Mouse (Mus musculus) spleen, postnatal 36 days (tissue): ENCODE results near the gene Tent4b.
A peak's percentile ranks its signal among the peaks of the same experiment; 100 is the strongest.

ENCODE experiments used
- DNase-seq, 2 experiments: peaks; one replicate each; pipeline ENCODE4 v3.0.0; 2022; ENCODE audit warnings: low spot score in 2 of 2, mixed read lengths in 1 of 2

Tent4b gene

DNA sequence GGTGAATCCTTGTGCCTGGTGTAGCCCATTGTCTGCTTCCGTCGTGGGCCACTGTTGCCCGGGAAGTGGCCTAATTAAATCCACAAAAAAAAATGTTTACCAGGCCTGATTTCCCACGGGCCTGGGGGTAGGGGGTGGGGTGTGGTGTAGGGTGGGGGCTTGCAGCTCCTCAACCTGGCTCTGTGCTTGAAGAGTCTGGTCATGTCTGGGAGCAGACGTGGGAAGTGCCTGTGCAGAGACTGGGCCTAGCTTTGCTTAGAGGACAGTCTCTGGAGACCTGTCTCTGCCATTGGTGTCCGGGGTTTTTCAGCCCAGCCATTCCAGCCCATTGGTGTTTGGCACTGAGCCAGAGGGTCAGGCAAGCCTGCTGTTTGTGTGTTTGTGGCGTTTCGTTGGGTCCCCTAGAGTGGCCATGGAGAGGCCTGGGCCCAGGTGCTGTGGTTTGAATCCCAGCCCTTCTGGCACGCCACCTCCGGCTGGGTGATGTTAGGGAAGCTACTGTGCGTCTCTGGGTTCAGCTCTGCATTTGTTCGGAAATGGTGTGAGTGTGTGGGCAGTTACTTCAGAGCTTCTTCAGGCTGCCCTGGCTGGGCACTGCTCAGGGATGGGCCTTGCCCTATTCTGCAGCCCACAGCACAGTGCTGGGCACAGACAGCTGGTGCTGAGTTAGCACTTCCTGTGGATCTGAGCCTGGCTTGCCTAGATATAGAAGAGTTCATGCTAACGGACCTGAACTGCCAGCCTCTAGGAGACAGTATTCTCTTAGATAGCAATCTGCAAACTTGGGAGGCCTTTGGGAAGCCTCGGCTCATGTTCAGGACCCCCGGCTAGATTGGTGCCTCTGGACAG, 102.8 kb downstream of the Tent4b start:
- no peak for DNase-seq

DNA sequence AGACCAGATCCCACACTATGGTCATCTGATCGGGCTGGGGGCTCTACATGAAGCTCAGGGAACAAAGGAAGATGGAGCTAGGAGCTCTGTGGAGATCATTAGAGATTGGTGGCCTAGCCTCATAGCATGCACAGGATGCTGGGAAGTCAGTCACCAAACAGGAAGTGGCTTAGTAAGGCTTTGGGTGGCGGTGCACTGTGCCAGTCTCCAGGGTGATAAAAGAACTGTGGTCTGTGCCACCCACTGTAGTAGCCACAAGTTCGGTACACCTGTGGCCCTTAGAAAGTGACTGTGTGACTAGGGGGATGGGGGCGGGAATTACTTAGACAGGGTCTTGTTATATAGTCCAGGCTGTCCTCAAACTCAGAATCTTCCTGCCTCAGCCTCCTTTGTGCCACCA, 106.8 kb downstream of the Tent4b start:
- DNase-seq: peak; percentile 54 to 57

DNA sequence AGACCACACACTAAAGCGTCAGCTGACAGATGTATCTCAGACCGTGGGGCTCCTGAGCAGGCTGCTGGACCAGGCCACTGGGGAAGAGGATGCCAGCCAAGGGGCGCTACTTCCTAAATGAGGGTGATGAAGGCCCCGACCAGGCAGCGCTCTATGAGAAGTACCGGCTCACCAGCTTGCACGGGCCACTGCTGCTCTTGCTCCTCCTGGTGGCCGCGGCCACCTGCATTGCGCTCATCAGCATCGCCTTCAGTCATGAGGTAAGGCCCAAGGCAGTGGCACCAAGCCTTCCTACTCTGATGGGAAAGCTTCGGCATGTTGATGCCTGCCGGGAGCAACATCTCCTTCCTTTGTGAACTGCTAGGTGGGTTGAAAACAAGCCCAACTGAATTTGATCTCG, 107.5 kb downstream of the Tent4b start:
- DNase-seq: no peak

DNA sequence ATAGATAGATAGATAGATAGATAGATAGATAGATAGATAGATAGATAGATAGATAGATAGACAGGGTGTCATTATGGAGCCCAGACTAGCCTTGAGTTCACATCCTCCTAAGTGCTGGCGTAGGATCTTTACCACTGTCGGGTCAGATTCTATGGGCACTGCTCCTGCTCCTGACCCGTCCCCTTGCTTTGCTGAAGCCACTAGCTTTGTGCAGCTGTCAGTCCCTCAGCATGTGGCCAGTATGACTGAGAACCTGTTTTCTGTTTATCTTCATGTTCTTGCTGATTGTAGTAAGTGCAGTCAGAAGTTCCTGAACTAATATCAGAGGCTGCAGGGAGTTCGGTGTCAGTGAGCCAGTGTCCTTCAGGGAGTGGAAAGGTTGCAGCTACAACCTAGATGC, 108.7 kb downstream of the Tent4b start:
- no peak for DNase-seq
